Comparison of ENCODE assay signal across 17 mouse cellular contexts in genomic region chr9:44143421-44143820, GRCm38 (mm10). TPM values are rescaled to one million over a fixed set of nuclear protein-coding genes. Genes with fewer than 3 reads are reported as not detected.
A peak's percentile ranks its signal among the peaks of the same experiment; 100 is the strongest.
DNase-seq lines count a peak whose midpoint lies in the region; ATAC-seq and TF ChIP-seq lines count a peak whose summit lies in the region.
"Had no signal": no experiment of that assay in that cellular context is flagged by ENCODE, and none has a peak within 500 bp of the region (broad histone marks: within the 10 kb centered on the region; RNA-seq: fewer than 3 reads in every experiment).

No protein-coding gene starts in this region.

- whole genome bisulfite sequencing in forebrain, embryonic 10.5 days = 74% methylated on average over 5 of the region's 5 CpGs
- 72% methylated on average over 5 of the region's 5 CpGs for WGBS in forebrain, embryonic 13.5 days
- 55% methylated on average over 5 of the region's 5 CpGs for WGBS in heart, postnatal 0 days
- WGBS in heart, embryonic 10.5 days = 83% methylated on average over 5 of the region's 5 CpGs
- WGBS in midbrain, embryonic 11.5 days = 70% methylated on average over 5 of the region's 5 CpGs
- 70% methylated on average over 5 of the region's 5 CpGs for WGBS in midbrain, postnatal 0 days
- 69% methylated on average over 5 of the region's 5 CpGs for WGBS in stomach, postnatal 0 days

- no peak for ATAC-seq in forebrain, embryonic 13.5 days
- no peak for ATAC-seq in heart, postnatal 0 days (ENCODE audit: insufficient read depth, low read depth)
- no peak for ATAC-seq in midbrain, embryonic 11.5 days (ENCODE audit: low FRiP score)
- ATAC-seq in midbrain, postnatal 0 days (ENCODE audit: low FRiP score) = no peak
- ATAC-seq in stomach, postnatal 0 days (ENCODE audit: low FRiP score, low TSS enrichment) = no peak
- ATAC-seq: forebrain, postnatal 0 days; liver, embryonic 12.5 days had no signal

- H3K27ac ChIP-seq in forebrain, embryonic 10.5 days = 0 out of 2 replicates have a peak overlapping the region, but pooled peaks have one; percentile 25
- no peak overlapping the region for H3K27ac ChIP-seq in forebrain, embryonic 13.5 days
- H3K27ac ChIP-seq in heart, postnatal 0 days (ENCODE audit: low read depth) = peak overlapping the region; percentile 64; the same call in 1 of the 2 replicates
- no peak overlapping the region for H3K27ac ChIP-seq in heart, embryonic 10.5 days
- no peak overlapping the region for H3K27ac ChIP-seq in midbrain, embryonic 11.5 days (ENCODE audit: low read depth, low read length)
- H3K27ac ChIP-seq in midbrain, postnatal 0 days (ENCODE audit: low read depth, low read length) = no peak overlapping the region
- H3K27ac ChIP-seq in stomach, postnatal 0 days (replicated peaks) = peak overlapping the region; percentile 61; the same call in 1 of the 2 replicates
- H3K27ac ChIP-seq: liver, embryonic 12.5 days had no signal

- H3K36me3 ChIP-seq in forebrain, embryonic 10.5 days (replicated peaks) = peaks cover 78% of the 10 kb centered on the region
- H3K36me3 ChIP-seq in forebrain, embryonic 13.5 days (ENCODE audit: poor library complexity, severe bottlenecking) = peaks cover 56% of the 10 kb centered on the region
- peaks cover 63% of the 10 kb centered on the region for H3K36me3 ChIP-seq in heart, postnatal 0 days (replicated peaks; ENCODE audit: control insufficient read depth, insufficient read depth, low read length)
- peaks cover 75% of the 10 kb centered on the region for H3K36me3 ChIP-seq in heart, embryonic 10.5 days
- H3K36me3 ChIP-seq in midbrain, embryonic 11.5 days (ENCODE audit: control insufficient read depth, insufficient read depth, low read length) = no peaks in the 10 kb centered on the region; the same call in 1 of the 2 replicates
- H3K36me3 ChIP-seq in midbrain, postnatal 0 days (ENCODE audit: insufficient read depth, low read length) = peaks cover 10% of the 10 kb centered on the region; the same call in 1 of the 2 replicates
- H3K36me3 ChIP-seq in stomach, postnatal 0 days (ENCODE audit: control insufficient read depth, insufficient read depth, low read length) = 0 out of 2 replicates have a peak, but pooled peaks cover 2% of the 10 kb centered on the region

- peaks cover 24% of the 10 kb centered on the region for H3K4me1 ChIP-seq in forebrain, embryonic 10.5 days
- 0 out of 2 replicates have a peak, but pooled peaks cover 5% of the 10 kb centered on the region for H3K4me1 ChIP-seq in forebrain, embryonic 13.5 days
- peaks cover 9% of the 10 kb centered on the region for H3K4me1 ChIP-seq in heart, postnatal 0 days (ENCODE audit: control insufficient read depth, insufficient read depth)
- H3K4me1 ChIP-seq in heart, embryonic 10.5 days = peaks cover 25% of the 10 kb centered on the region
- H3K4me1 ChIP-seq in midbrain, embryonic 11.5 days (ENCODE audit: control insufficient read depth, insufficient read depth, low read length) = no peaks in the 10 kb centered on the region
- no peaks in the 10 kb centered on the region for H3K4me1 ChIP-seq in midbrain, postnatal 0 days (ENCODE audit: insufficient read depth, low read length)
- H3K4me1 ChIP-seq in stomach, postnatal 0 days (replicated peaks; ENCODE audit: control insufficient read depth, insufficient read depth) = no peaks in the 10 kb centered on the region; the same call in 1 of the 2 replicates

- H3K4me2 ChIP-seq in forebrain, embryonic 13.5 days = no peak overlapping the region
- no peak overlapping the region for H3K4me2 ChIP-seq in heart, postnatal 0 days (ENCODE audit: low read depth, low read length)
- H3K4me2 ChIP-seq in midbrain, embryonic 11.5 days = no peak overlapping the region
- no peak overlapping the region for H3K4me2 ChIP-seq in midbrain, postnatal 0 days (ENCODE audit: low read depth, low read length, poor library complexity, severe bottlenecking)
- no peak overlapping the region for H3K4me2 ChIP-seq in stomach, postnatal 0 days (replicated peaks; ENCODE audit: low read depth)
- H3K4me2 ChIP-seq: liver, embryonic 12.5 days had no signal

- no peak for TF ChIP-seq CTCF in heart, postnatal 0 days (IDR thresholded peaks at IDR 0.05; ENCODE audit: low read depth)
- no peak for TF ChIP-seq CTCF in midbrain, postnatal 0 days (IDR thresholded peaks at IDR 0.05)
- TF ChIP-seq CTCF in stomach, postnatal 0 days (IDR thresholded peaks at IDR 0.05; ENCODE audit: low read depth) = no peak

- H3K4me3 ChIP-seq in forebrain, embryonic 10.5 days = no peak overlapping the region
- H3K4me3 ChIP-seq in forebrain, embryonic 13.5 days = no peak overlapping the region
- H3K4me3 ChIP-seq in heart, postnatal 0 days (ENCODE audit: low read depth, low read length) = no peak overlapping the region
- no peak overlapping the region for H3K4me3 ChIP-seq in heart, embryonic 10.5 days
- no peak overlapping the region for H3K4me3 ChIP-seq in midbrain, embryonic 11.5 days (ENCODE audit: low read depth, low read length)
- no peak overlapping the region for H3K4me3 ChIP-seq in midbrain, postnatal 0 days (ENCODE audit: low read depth, low read length)
- no peak overlapping the region for H3K4me3 ChIP-seq in stomach, postnatal 0 days (ENCODE audit: low read depth, low read length)
- H3K4me3 ChIP-seq: liver, embryonic 12.5 days had no signal

- no peak for DNase-seq in forebrain, embryonic 10.5 days (ENCODE audit: extremely low spot score, low spot score)
- DNase-seq in heart, postnatal 0 days (ENCODE audit: low spot score) = no peak
- DNase-seq in heart, embryonic 10.5 days (ENCODE audit: low spot score) = no peak
- peak; percentile 70 for DNase-seq in midbrain, embryonic 11.5 days (ENCODE audit: low spot score, missing footprints)
- no peak for DNase-seq in midbrain, postnatal 0 days (ENCODE audit: low spot score)
- no peak for DNase-seq in stomach, postnatal 0 days (ENCODE audit: low spot score)
- DNase-seq in spleen, postnatal 36 days (ENCODE audit: low spot score in 2 of 2) = no peak
- DNase-seq: B cell, adult 2 months; forebrain, postnatal 0 days; gastrocnemius, postnatal 14 days; lung, postnatal 14 days; right cerebral cortex, adult 18-20 months; spleen, adult 18-20 months had no signal

- no peak for TF ChIP-seq EP300 in heart, postnatal 0 days (IDR thresholded peaks at IDR 0.05; ENCODE audit: low read depth)
- no peak for TF ChIP-seq EP300 in stomach, postnatal 0 days (optimal IDR thresholded peaks at IDR 0.05)

- no peaks in the 10 kb centered on the region for H3K27me3 ChIP-seq in forebrain, embryonic 10.5 days (ENCODE audit: poor library complexity, severe bottlenecking)
- H3K27me3 ChIP-seq in forebrain, embryonic 13.5 days = no peaks in the 10 kb centered on the region
- no peaks in the 10 kb centered on the region for H3K27me3 ChIP-seq in heart, postnatal 0 days (ENCODE audit: control insufficient read depth, insufficient read depth, low read length)
- no peaks in the 10 kb centered on the region for H3K27me3 ChIP-seq in heart, embryonic 10.5 days (ENCODE audit: insufficient read depth, poor library complexity, severe bottlenecking)
- H3K27me3 ChIP-seq in midbrain, embryonic 11.5 days (ENCODE audit: control insufficient read depth, insufficient read depth, low read length) = no peaks in the 10 kb centered on the region
- H3K27me3 ChIP-seq in midbrain, postnatal 0 days (ENCODE audit: insufficient read depth, low read length) = no peaks in the 10 kb centered on the region
- H3K27me3 ChIP-seq in stomach, postnatal 0 days (ENCODE audit: control insufficient read depth, insufficient read depth, low read length) = no peaks in the 10 kb centered on the region
- H3K27me3 ChIP-seq: liver, embryonic 12.5 days had no signal

- no peaks in the 10 kb centered on the region for H3K9me3 ChIP-seq in forebrain, embryonic 10.5 days
- H3K9me3 ChIP-seq in forebrain, embryonic 13.5 days (replicated peaks) = no peaks in the 10 kb centered on the region
- no peaks in the 10 kb centered on the region for H3K9me3 ChIP-seq in heart, postnatal 0 days (replicated peaks; ENCODE audit: control insufficient read depth, low read length)
- no peaks in the 10 kb centered on the region for H3K9me3 ChIP-seq in heart, embryonic 10.5 days
- no peaks in the 10 kb centered on the region for H3K9me3 ChIP-seq in midbrain, embryonic 11.5 days (ENCODE audit: control insufficient read depth, low read length)
- H3K9me3 ChIP-seq in midbrain, postnatal 0 days (ENCODE audit: low read length) = no peaks in the 10 kb centered on the region
- H3K9me3 ChIP-seq in stomach, postnatal 0 days (ENCODE audit: control insufficient read depth, low read length) = no peaks in the 10 kb centered on the region
- H3K9me3 ChIP-seq: liver, embryonic 12.5 days had no signal

- no peak overlapping the region for H3K9ac ChIP-seq in forebrain, embryonic 13.5 days
- H3K9ac ChIP-seq in heart, postnatal 0 days (replicated peaks; ENCODE audit: low read depth, low read length) = no peak overlapping the region
- no peak overlapping the region for H3K9ac ChIP-seq in midbrain, embryonic 11.5 days (ENCODE audit: low read length)
- no peak overlapping the region for H3K9ac ChIP-seq in midbrain, postnatal 0 days (replicated peaks; ENCODE audit: low read length, poor library complexity, severe bottlenecking)
- no peak overlapping the region for H3K9ac ChIP-seq in stomach, postnatal 0 days (ENCODE audit: low read length)
- H3K9ac ChIP-seq: forebrain, postnatal 0 days; liver, embryonic 12.5 days had no signal

RNA-seq across cellular contexts. Expression of gene Mcam, which starts 9.2 kb away (rescaled TPM):
- polyA plus RNA-seq in forebrain, embryonic 10.5 days (2016; fragmentation: Nextera tagmentation; extraction: Ambion mirVana) = 10.1 and 11.4 TPM in 2 replicates
- 15.6 and 16.7 TPM in 2 replicates for polyA plus RNA-seq in forebrain, embryonic 13.5 days (2015; fragmentation: Nextera tagmentation; extraction: Ambion mirVana)
- total RNA-seq in heart, postnatal 0 days (2014; rRNA removed; ENCODE audit: low replicate concordance) = 190 and 209 TPM in 2 replicates
- polyA plus RNA-seq in heart, postnatal 0 days (2015; fragmentation: Nextera tagmentation; extraction: Ambion mirVana) = 47.1 and 54.2 TPM in 2 replicates
- 34.6 and 67.0 TPM in 2 replicates for polyA plus RNA-seq in heart, embryonic 10.5 days (2016; fragmentation: Nextera tagmentation; extraction: Ambion mirVana)
- polyA plus RNA-seq in midbrain, embryonic 11.5 days (2014; fragmentation: Nextera tagmentation; extraction: Ambion mirVana) = 14.5 and 15.2 TPM in 2 replicates
- total RNA-seq in midbrain, postnatal 0 days (2014; rRNA removed) = 14.6 and 19.9 TPM in 2 replicates
- polyA plus RNA-seq in midbrain, postnatal 0 days (2015; fragmentation: Nextera tagmentation; extraction: Ambion mirVana) = 4.4 TPM in 2 replicates
- polyA plus RNA-seq in stomach, postnatal 0 days (2015; fragmentation: Nextera tagmentation; extraction: Ambion mirVana) = 43.9 and 44.5 TPM in 2 replicates

RNA-seq across cellular contexts. Expression of gene Rnf26, which starts 30.1 kb away (rescaled TPM):
- 79.5 and 81.5 TPM in 2 replicates for polyA plus RNA-seq in forebrain, embryonic 10.5 days (2016; fragmentation: Nextera tagmentation; extraction: Ambion mirVana)
- 45.7 and 50.1 TPM in 2 replicates for polyA plus RNA-seq in forebrain, embryonic 13.5 days (2015; fragmentation: Nextera tagmentation; extraction: Ambion mirVana)
- total RNA-seq in heart, postnatal 0 days (2014; rRNA removed; ENCODE audit: low replicate concordance) = 13.0 and 16.6 TPM in 2 replicates
- polyA plus RNA-seq in heart, postnatal 0 days (2015; fragmentation: Nextera tagmentation; extraction: Ambion mirVana) = 13.7 and 14.1 TPM in 2 replicates
- 53.6 and 55.8 TPM in 2 replicates for polyA plus RNA-seq in heart, embryonic 10.5 days (2016; fragmentation: Nextera tagmentation; extraction: Ambion mirVana)
- 49.5 and 56.4 TPM in 2 replicates for polyA plus RNA-seq in midbrain, embryonic 11.5 days (2014; fragmentation: Nextera tagmentation; extraction: Ambion mirVana)
- 13.0 and 15.0 TPM in 2 replicates for total RNA-seq in midbrain, postnatal 0 days (2014; rRNA removed)
- polyA plus RNA-seq in midbrain, postnatal 0 days (2015; fragmentation: Nextera tagmentation; extraction: Ambion mirVana) = 33.4 and 34.1 TPM in 2 replicates
- polyA plus RNA-seq in stomach, postnatal 0 days (2015; fragmentation: Nextera tagmentation; extraction: Ambion mirVana) = 22.0 and 22.2 TPM in 2 replicates

RNA-seq across cellular contexts. Expression of gene Gm49380, which starts 30.1 kb away (rescaled TPM):
- 0.06 and 0.36 TPM in 2 replicates for polyA plus RNA-seq in forebrain, embryonic 10.5 days (2016; fragmentation: Nextera tagmentation; extraction: Ambion mirVana)
- polyA plus RNA-seq in forebrain, embryonic 13.5 days (2015; fragmentation: Nextera tagmentation; extraction: Ambion mirVana) = 0.19 TPM in 1 of 2 replicates, not detected in the other
- total RNA-seq in heart, postnatal 0 days (2014; rRNA removed; ENCODE audit: low replicate concordance) = not detected in 2 replicates
- 0.10 TPM in 1 of 2 replicates, not detected in the other for polyA plus RNA-seq in heart, postnatal 0 days (2015; fragmentation: Nextera tagmentation; extraction: Ambion mirVana)
- polyA plus RNA-seq in heart, embryonic 10.5 days (2016; fragmentation: Nextera tagmentation; extraction: Ambion mirVana) = 0.07 and 0.18 TPM in 2 replicates
- polyA plus RNA-seq in midbrain, embryonic 11.5 days (2014; fragmentation: Nextera tagmentation; extraction: Ambion mirVana) = 0.23 and 0.36 TPM in 2 replicates
- total RNA-seq in midbrain, postnatal 0 days (2014; rRNA removed) = not detected in 2 replicates
- polyA plus RNA-seq in midbrain, postnatal 0 days (2015; fragmentation: Nextera tagmentation; extraction: Ambion mirVana) = 0.07 and 0.27 TPM in 2 replicates
- 0.05 TPM in 1 of 2 replicates, not detected in the other for polyA plus RNA-seq in stomach, postnatal 0 days (2015; fragmentation: Nextera tagmentation; extraction: Ambion mirVana)
- total RNA-seq: monocyte, adult 5-6 weeks had no signal
- polyA plus RNA-seq: forebrain, postnatal 0 days; liver, embryonic 12.5 days had no signal

RNA-seq across cellular contexts. Expression of gene C1qtnf5, which starts 36.4 kb away (rescaled TPM):
- not detected in 2 replicates for polyA plus RNA-seq in forebrain, embryonic 10.5 days (2016; fragmentation: Nextera tagmentation; extraction: Ambion mirVana)
- 1.0 and 1.2 TPM in 2 replicates for polyA plus RNA-seq in forebrain, embryonic 13.5 days (2015; fragmentation: Nextera tagmentation; extraction: Ambion mirVana)
- total RNA-seq in heart, postnatal 0 days (2014; rRNA removed; ENCODE audit: low replicate concordance) = 9.0 TPM in 2 replicates
- 4.1 and 4.5 TPM in 2 replicates for polyA plus RNA-seq in heart, postnatal 0 days (2015; fragmentation: Nextera tagmentation; extraction: Ambion mirVana)
- polyA plus RNA-seq in heart, embryonic 10.5 days (2016; fragmentation: Nextera tagmentation; extraction: Ambion mirVana) = 0.50 TPM in 1 of 2 replicates, not detected in the other
- polyA plus RNA-seq in midbrain, embryonic 11.5 days (2014; fragmentation: Nextera tagmentation; extraction: Ambion mirVana) = 0.85 and 0.99 TPM in 2 replicates
- total RNA-seq in midbrain, postnatal 0 days (2014; rRNA removed) = 16.6 and 29.0 TPM in 2 replicates
- 9.9 and 10.7 TPM in 2 replicates for polyA plus RNA-seq in midbrain, postnatal 0 days (2015; fragmentation: Nextera tagmentation; extraction: Ambion mirVana)
- 5.3 and 6.5 TPM in 2 replicates for polyA plus RNA-seq in stomach, postnatal 0 days (2015; fragmentation: Nextera tagmentation; extraction: Ambion mirVana)
- total RNA-seq: monocyte, adult 5-6 weeks had no signal

RNA-seq across cellular contexts. Expression of gene Mfrp, which starts 41.9 kb away (rescaled TPM):
- polyA plus RNA-seq in forebrain, embryonic 10.5 days (2016; fragmentation: Nextera tagmentation; extraction: Ambion mirVana) = 0.15 and 0.26 TPM in 2 replicates
- 0.06 and 0.23 TPM in 2 replicates for polyA plus RNA-seq in forebrain, embryonic 13.5 days (2015; fragmentation: Nextera tagmentation; extraction: Ambion mirVana)
- not detected in 2 replicates for total RNA-seq in heart, postnatal 0 days (2014; rRNA removed; ENCODE audit: low replicate concordance)
- not detected in 2 replicates for polyA plus RNA-seq in heart, postnatal 0 days (2015; fragmentation: Nextera tagmentation; extraction: Ambion mirVana)
- 0.21 TPM in 1 of 2 replicates, not detected in the other for polyA plus RNA-seq in heart, embryonic 10.5 days (2016; fragmentation: Nextera tagmentation; extraction: Ambion mirVana)
- not detected in 2 replicates for polyA plus RNA-seq in midbrain, embryonic 11.5 days (2014; fragmentation: Nextera tagmentation; extraction: Ambion mirVana)
- total RNA-seq in midbrain, postnatal 0 days (2014; rRNA removed) = 0.19 and 2.8 TPM in 2 replicates
- 0.05 TPM in 1 of 2 replicates, not detected in the other for polyA plus RNA-seq in midbrain, postnatal 0 days (2015; fragmentation: Nextera tagmentation; extraction: Ambion mirVana)
- polyA plus RNA-seq in stomach, postnatal 0 days (2015; fragmentation: Nextera tagmentation; extraction: Ambion mirVana) = not detected in 2 replicates
- total RNA-seq: monocyte, adult 5-6 weeks had no signal
- polyA plus RNA-seq: liver, embryonic 12.5 days; neural tube, embryonic 14.5 days had no signal

Comparison
In these comparisons a context has a peak if more than half of its experiments do, and no peak if none do; other contexts are left out.
1. H3K27ac ChIP-seq: peak in forebrain, embryonic 10.5 days (single experiment), heart, postnatal 0 days (single experiment) and stomach, postnatal 0 days (single experiment); none in forebrain, embryonic 13.5 days (single experiment), heart, embryonic 10.5 days (single experiment), midbrain, embryonic 11.5 days (single experiment) and midbrain, postnatal 0 days (single experiment).